Mouse (Mus musculus): ENCODE data around the gene Hk2.

- TF ChIP-seq EP300 (IDR thresholded peaks at IDR 0.05; ENCODE audit: insufficient read depth, low read depth, low read length) (no peak), CTCF (IDR thresholded peaks at IDR 0.05; ENCODE audit: low read depth, low read length) (no peak), POLR2A (IDR thresholded peaks at IDR 0.05; ENCODE audit: insufficient read depth, low read length) (no peak)
Measured at GRCm38 (mm10) chr6:82747085-82747484, 27.2 kb downstream of the Hk2 start.

Measured in ES-Bruce4 (cell line).